Mouse (Mus musculus) ES-Bruce4 (cell line): ENCODE data around the gene Olfr859.

Experiments used
- CTCF ChIP-seq: IDR thresholded peaks from one replicate; pipeline ENCODE4 v1.8.1; 2011; ENCODE audit warnings: low read depth, low read length
- POLR2A ChIP-seq: IDR thresholded peaks from one replicate; pipeline ENCODE4 v1.8.1; 2011; ENCODE audit warnings: low read length; ENCODE audit not compliant: insufficient read depth

DNA sequence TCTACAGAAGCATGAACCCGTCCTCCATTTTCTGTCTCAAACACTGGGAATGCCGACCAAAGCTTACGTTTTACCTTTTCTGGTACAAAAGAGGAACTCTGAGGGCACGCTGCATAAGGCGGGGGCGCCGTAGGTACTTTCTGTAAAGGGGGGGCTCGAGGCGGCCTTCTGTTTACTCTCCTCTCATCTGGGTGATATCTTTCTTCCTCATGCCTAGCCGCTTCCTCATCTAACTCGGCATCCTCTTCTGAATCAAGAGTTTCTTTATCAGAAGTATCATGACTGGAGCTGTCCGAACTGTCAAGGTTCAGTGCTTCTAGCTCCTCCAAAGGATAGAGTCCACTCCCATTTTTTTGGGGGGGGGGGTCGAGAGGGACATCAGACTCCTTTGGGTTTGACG lies 35.6 kb upstream of the Olfr859 start:
- no peak for TF ChIP-seq CTCF
- TF ChIP-seq POLR2A = no peak
